Mouse (Mus musculus): ENCODE measurements around the gene Nsl1.

DNA sequence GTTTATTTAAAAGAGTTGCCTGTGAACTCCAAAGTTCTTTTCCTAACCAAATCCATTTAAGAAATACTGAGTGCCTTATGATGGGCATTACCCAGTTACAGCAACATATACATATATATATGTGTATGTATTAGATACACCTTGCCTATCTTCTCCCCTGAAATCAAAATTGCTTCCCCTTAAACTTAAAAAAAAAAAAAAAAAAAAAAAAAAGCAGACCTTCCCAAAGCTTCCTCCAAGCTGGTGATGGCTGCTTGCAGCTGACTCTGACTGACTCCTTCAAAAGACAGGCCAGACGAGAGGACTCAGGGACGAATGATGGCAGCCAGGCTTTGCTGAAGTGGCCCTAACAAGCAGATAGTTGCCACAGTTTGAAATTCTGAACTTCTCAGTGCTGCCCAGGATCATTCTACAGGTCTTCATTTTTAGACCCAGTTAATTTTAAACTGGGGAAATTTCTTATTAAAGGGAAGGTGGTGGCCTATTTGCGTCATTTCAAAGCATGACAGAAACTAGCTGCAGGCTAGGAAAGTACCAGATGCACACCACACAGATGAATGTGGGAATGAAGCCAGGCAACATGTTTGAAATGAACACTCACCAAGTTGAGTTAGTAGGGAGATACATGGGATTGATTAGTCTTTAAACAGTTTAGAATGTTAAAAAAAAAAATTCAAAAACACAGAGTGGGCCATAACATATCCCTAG is 42.4 kb upstream of the Nsl1 start:
- TF ChIP-seq EP300 (IDR thresholded peaks at IDR 0.05), result no peak
- no peak for TF ChIP-seq CTCF (IDR thresholded peaks at IDR 0.05)

Data from lung, postnatal 0 days (tissue).